Mouse (Mus musculus): ENCODE results near the gene Arid1b. TPM values are rescaled to one million over a fixed set of nuclear protein-coding genes. Genes with fewer than 3 reads are reported as not detected.

Gene Arid1b
- total RNA-seq, 1 experiment = 9.2 TPM

- no peak for DNase-seq (ENCODE audit: low read depth, low spot score)
- H3K4me3 ChIP-seq (ENCODE audit: insufficient read depth in 1 of 2, low read depth in 1 of 2, low read length in 2 of 2, poor library complexity in 1 of 2, severe bottlenecking in 1 of 2) = no peak overlapping the region
- no peaks in the 10 kb centered on the region for H3K9me3 ChIP-seq (ENCODE audit: control insufficient read depth, insufficient read depth, low read depth, low read length)
- no peaks in the 10 kb centered on the region for H3K36me3 ChIP-seq (ENCODE audit: control insufficient read depth, insufficient read depth, low read length, poor library complexity, severe bottlenecking)
- in situ Hi-C loops (cut with MboI; ENCODE audit: low sequenced_read_pairs in 2 of 2, unreplicated experiment in 2 of 2) = no loop called here
- H3K27ac ChIP-seq (ENCODE audit: insufficient read depth, low read depth, low read length, poor library complexity, severe bottlenecking) = no peak overlapping the region
- peaks cover 6 to 8% of the 10 kb centered on the region in 2 experiments; a peak in 2 of 4 replicates for H3K4me1 ChIP-seq (ENCODE audit: control insufficient read depth in 2 of 2, insufficient read depth in 2 of 2, low read length in 2 of 2, poor library complexity in 1 of 2)
- TF ChIP-seq ZC3H11A (IDR thresholded peaks at IDR 0.05; ENCODE audit: borderline replicate concordance, low read depth, low read length) (no peak), MAFK (IDR thresholded peaks at IDR 0.05; ENCODE audit: insufficient read depth, low read depth, low read length) (no peak), ZNF384 (IDR thresholded peaks at IDR 0.05; ENCODE audit: low read depth, low read length) (no peak), HCFC1 (IDR thresholded peaks at IDR 0.05; ENCODE audit: borderline replicate concordance, insufficient read depth, low read length) (no peak), CHD2 (IDR thresholded peaks at IDR 0.05; ENCODE audit: low read depth, low read length) (no peak)
- no peak overlapping the region for H3K9ac ChIP-seq (ENCODE audit: insufficient read depth, low read depth, low read length, poor library complexity, severe bottlenecking)
These were observed 112.4 kb downstream of the Arid1b start for GRCm38 (mm10) chr17:5106263-5107195.

GRCm38 (mm10) chr17:5107501-5107900, 113.4 kb downstream of the Arid1b start:
- in situ Hi-C loops (cut with MboI; ENCODE audit: low sequenced_read_pairs in 2 of 2, unreplicated experiment in 2 of 2) = no loop called here
- no peak for TF ChIP-seq CHD2 (IDR thresholded peaks at IDR 0.05; ENCODE audit: low read depth, low read length)
- Histone ChIP-seq H3K9ac (ENCODE audit: insufficient read depth, low read depth, low read length, poor library complexity, severe bottlenecking) (no peak overlapping the region), H3K27ac (ENCODE audit: insufficient read depth, low read depth, low read length, poor library complexity, severe bottlenecking) (no peak overlapping the region), H3K4me1 (ENCODE audit: control insufficient read depth in 2 of 2, insufficient read depth in 2 of 2, low read length in 2 of 2, poor library complexity in 1 of 2) (peaks cover 0 to 4% of the 10 kb centered on the region in 2 experiments; a peak in 2 of 4 replicates), H3K9me3 (ENCODE audit: control insufficient read depth, insufficient read depth, low read depth, low read length) (no peaks in the 10 kb centered on the region), H3K4me3 (ENCODE audit: insufficient read depth in 1 of 2, low read depth in 1 of 2, low read length in 2 of 2, poor library complexity in 1 of 2, severe bottlenecking in 1 of 2) (no peak overlapping the region), H3K36me3 (ENCODE audit: control insufficient read depth, insufficient read depth, low read length, poor library complexity, severe bottlenecking) (no peaks in the 10 kb centered on the region)
- no peak for DNase-seq (ENCODE audit: low read depth, low spot score)

- no peak for DNase-seq (ENCODE audit: low read depth, low spot score)
- Histone ChIP-seq H3K27ac (ENCODE audit: insufficient read depth, low read depth, low read length, poor library complexity, severe bottlenecking) (no peak overlapping the region), H3K9me3 (ENCODE audit: control insufficient read depth, insufficient read depth, low read depth, low read length) (no peaks in the 10 kb centered on the region), H3K4me1 (ENCODE audit: control insufficient read depth in 2 of 2, insufficient read depth in 2 of 2, low read length in 2 of 2, poor library complexity in 1 of 2) (peaks cover 0 to 4% of the 10 kb centered on the region in 2 experiments; a peak in 2 of 4 replicates), H3K36me3 (ENCODE audit: control insufficient read depth, insufficient read depth, low read length, poor library complexity, severe bottlenecking) (no peaks in the 10 kb centered on the region), H3K9ac (ENCODE audit: insufficient read depth, low read depth, low read length, poor library complexity, severe bottlenecking) (no peak overlapping the region), H3K4me3 (ENCODE audit: insufficient read depth in 1 of 2, low read depth in 1 of 2, low read length in 2 of 2, poor library complexity in 1 of 2, severe bottlenecking in 1 of 2) (no peak overlapping the region)
- no peak for TF ChIP-seq HCFC1 (IDR thresholded peaks at IDR 0.05; ENCODE audit: borderline replicate concordance, insufficient read depth, low read length)
- no peak for TF ChIP-seq MAFK (IDR thresholded peaks at IDR 0.05; ENCODE audit: insufficient read depth, low read depth, low read length)
- TF ChIP-seq CHD2 (IDR thresholded peaks at IDR 0.05; ENCODE audit: low read depth, low read length) = no peak
- TF ChIP-seq ZC3H11A (IDR thresholded peaks at IDR 0.05; ENCODE audit: borderline replicate concordance, low read depth, low read length) = no peak
- TF ChIP-seq ZNF384 (IDR thresholded peaks at IDR 0.05; ENCODE audit: low read depth, low read length) = no peak
- in situ Hi-C loops (cut with MboI; ENCODE audit: low sequenced_read_pairs in 2 of 2, unreplicated experiment in 2 of 2) = no loop called here
These were observed 113.9 kb downstream of the Arid1b start for GRCm38 (mm10) chr17:5108022-5108421.

GRCm38 (mm10) chr17:5108546-5109142, 114.5 kb downstream of the Arid1b start:
- no peak for DNase-seq (ENCODE audit: low read depth, low spot score)
- no peak overlapping the region for H3K27ac ChIP-seq (ENCODE audit: insufficient read depth, low read depth, low read length, poor library complexity, severe bottlenecking)
- H3K9ac ChIP-seq (ENCODE audit: insufficient read depth, low read depth, low read length, poor library complexity, severe bottlenecking) = no peak overlapping the region
- H3K9me3 ChIP-seq (ENCODE audit: control insufficient read depth, insufficient read depth, low read depth, low read length) = no peaks in the 10 kb centered on the region
- H3K4me3 ChIP-seq (ENCODE audit: insufficient read depth in 1 of 2, low read depth in 1 of 2, low read length in 2 of 2, poor library complexity in 1 of 2, severe bottlenecking in 1 of 2) = no peak overlapping the region
- H3K4me1 ChIP-seq (ENCODE audit: control insufficient read depth in 2 of 2, insufficient read depth in 2 of 2, low read length in 2 of 2, poor library complexity in 1 of 2) = peaks cover 0 to 4% of the 10 kb centered on the region in 2 experiments; a peak in 2 of 4 replicates
- no peaks in the 10 kb centered on the region for H3K36me3 ChIP-seq (ENCODE audit: control insufficient read depth, insufficient read depth, low read length, poor library complexity, severe bottlenecking)
- in situ Hi-C loops (cut with MboI; ENCODE audit: low sequenced_read_pairs in 2 of 2, unreplicated experiment in 2 of 2) = no loop called here
- TF ChIP-seq HCFC1 (IDR thresholded peaks at IDR 0.05; ENCODE audit: borderline replicate concordance, insufficient read depth, low read length) (no peak), CHD2 (IDR thresholded peaks at IDR 0.05; ENCODE audit: low read depth, low read length) (no peak), MAFK (IDR thresholded peaks at IDR 0.05; ENCODE audit: insufficient read depth, low read depth, low read length) (no peak), ZC3H11A (IDR thresholded peaks at IDR 0.05; ENCODE audit: borderline replicate concordance, low read depth, low read length) (no peak)

Data from ES-E14 (cell line).